14 mouse cellular contexts compared by ENCODE assay signal in the genomic region with DNA sequence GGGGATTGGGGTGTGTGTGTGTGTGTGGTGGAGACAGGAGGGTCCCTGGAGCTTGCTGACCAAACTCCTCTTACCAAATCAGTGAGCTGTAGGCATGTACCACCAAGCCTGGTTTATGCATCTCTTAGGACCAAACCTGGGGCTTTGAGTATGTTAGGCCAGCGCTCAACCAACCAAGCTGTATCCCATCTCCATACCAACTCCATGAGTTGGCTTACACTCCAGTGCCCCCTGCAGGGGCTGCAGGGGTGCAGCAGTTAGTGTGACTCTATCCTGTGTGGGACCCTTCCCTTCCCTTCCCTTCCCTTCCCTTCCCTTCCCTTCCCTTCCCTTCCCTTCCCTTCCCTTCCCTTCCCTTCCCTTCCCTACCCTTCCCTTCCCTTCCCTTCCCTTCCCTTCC. TPM values are rescaled to one million over a fixed set of nuclear protein-coding genes. Genes with fewer than 3 reads are reported as not detected.
A peak's percentile ranks its signal among the peaks of the same experiment; 100 is the strongest.
DNase-seq lines count a peak whose midpoint lies in the region; ATAC-seq and TF ChIP-seq lines count a peak whose summit lies in the region.
"Had no signal": no experiment of that assay in that cellular context is flagged by ENCODE, and none has a peak within 500 bp of the region (broad histone marks: within the 10 kb centered on the region; RNA-seq: fewer than 3 reads in every experiment).

No protein-coding gene starts in this region.

- peaks cover 12% of the 10 kb centered on the region for H3K4me1 ChIP-seq in testis, adult 2 months (ENCODE audit: control insufficient read depth, insufficient read depth, low read length)
- H3K4me1 ChIP-seq: embryonic facial prominence, embryonic 12.5 days had no signal

- no peak for ATAC-seq in granulocyte monocyte progenitor cell, adult 5-6 weeks (replicated peaks; ENCODE audit: poor library complexity, severe bottlenecking)
- ATAC-seq: midbrain, embryonic 16.5 days had no signal

- TF ChIP-seq CTCF in layer of hippocampus, adult 2 months (conservative IDR thresholded peaks at IDR 0.05): peak; percentile 55
- TF ChIP-seq CTCF in testis, adult 2 months (IDR thresholded peaks at IDR 0.05; ENCODE audit: control insufficient read depth, insufficient read depth, insufficient replicate concordance, low read depth, low read length): peak; percentile 15; the same call in 1 of the 2 replicates

- DNase-seq in layer of hippocampus, adult 2 months (ENCODE audit: low spot score in 2 of 2): no peak
- no peak for DNase-seq in layer of hippocampus, adult 9-11 months
- no peak for DNase-seq in testis, postnatal 10 days (ENCODE audit: low spot score)
- DNase-seq in R1 (ENCODE audit: low read depth, low spot score): peak; percentile 72
- peak; percentile 42 for DNase-seq in splenic B cell, adult 2 months (ENCODE audit: low read depth, low spot score)
- DNase-seq: cerebellum, postnatal 10 days; lung, postnatal 10 days had no signal

- H3K27ac ChIP-seq in layer of hippocampus, adult 2 months: no peak overlapping the region
- H3K27ac ChIP-seq in testis, adult 2 months (ENCODE audit: control insufficient read depth, insufficient read depth, low read depth, low read length): no peak overlapping the region
- H3K27ac ChIP-seq: embryonic facial prominence, embryonic 12.5 days; hindbrain, embryonic 13.5 days; limb, embryonic 10.5 days had no signal

- H3K36me3 ChIP-seq in testis, adult 2 months (ENCODE audit: control insufficient read depth, insufficient read depth, low read length): no peaks in the 10 kb centered on the region
- no peaks in the 10 kb centered on the region for H3K36me3 ChIP-seq in splenic B cell, adult 2 months (ENCODE audit: control insufficient read depth, insufficient read depth, low read length, poor library complexity, severe bottlenecking)
- H3K36me3 ChIP-seq: embryonic facial prominence, embryonic 12.5 days; limb, embryonic 10.5 days had no signal

- no peaks in the 10 kb centered on the region for H3K27me3 ChIP-seq in testis, adult 2 months (ENCODE audit: control insufficient read depth, insufficient read depth, low read length)
- no peaks in the 10 kb centered on the region for H3K27me3 ChIP-seq in splenic B cell, adult 2 months (ENCODE audit: control insufficient read depth, insufficient read depth, low read length, poor library complexity, severe bottlenecking)
- H3K27me3 ChIP-seq: embryonic facial prominence, embryonic 12.5 days had no signal

- H3K4me3 ChIP-seq in layer of hippocampus, adult 2 months: no peak overlapping the region
- H3K4me3 ChIP-seq in testis, adult 2 months (ENCODE audit: control insufficient read depth, low read depth, low read length): no peak overlapping the region
- H3K4me3 ChIP-seq: embryonic facial prominence, embryonic 12.5 days; hindbrain, embryonic 13.5 days; limb, embryonic 10.5 days had no signal

- no peak for TF ChIP-seq POLR2A in testis, adult 2 months (IDR thresholded peaks at IDR 0.05; ENCODE audit: control insufficient read depth, low read depth, low read length)

RNA-seq across cellular contexts. Expression of a gene that starts 16.6 kb away (rescaled TPM):
- total RNA-seq in layer of hippocampus, adult 2 months (2021): 10 to 100 TPM; 75.7 to 84.7 TPM
- 85.1 and 115 TPM in 2 replicates for polyA plus RNA-seq in testis, adult 2 months (2012; rRNA removed)
- total RNA-seq in granulocyte monocyte progenitor cell, adult 5-6 weeks (2014; fragmentation: Nextera tagmentation): 247 and 279 TPM in 2 replicates
- total RNA-seq in granulocyte monocyte progenitor cell, adult 5-6 weeks (2017): 290 and 318 TPM in 2 replicates

RNA-seq across cellular contexts. Expression of a gene that starts 19.6 kb away (rescaled TPM):
- total RNA-seq in layer of hippocampus, adult 2 months (2021): 100 to 1,000 TPM; 124 to 129 TPM
- polyA plus RNA-seq in testis, adult 2 months (2012; rRNA removed): 7.2 and 9.1 TPM in 2 replicates
- not detected in 2 replicates for total RNA-seq in granulocyte monocyte progenitor cell, adult 5-6 weeks (2014; fragmentation: Nextera tagmentation)
- not detected in 2 replicates for total RNA-seq in granulocyte monocyte progenitor cell, adult 5-6 weeks (2017)
- total RNA-seq: neutrophil, adult 5-6 weeks had no signal

RNA-seq across cellular contexts. Expression of a gene that starts 39.8 kb away (rescaled TPM):
- total RNA-seq in layer of hippocampus, adult 2 months (2021): 10 to 100 TPM; 25.9 to 28.0 TPM
- 15.7 and 21.1 TPM in 2 replicates for polyA plus RNA-seq in testis, adult 2 months (2012; rRNA removed)
- total RNA-seq in granulocyte monocyte progenitor cell, adult 5-6 weeks (2014; fragmentation: Nextera tagmentation): 12.5 and 16.4 TPM in 2 replicates
- 8.1 and 10.3 TPM in 2 replicates for total RNA-seq in granulocyte monocyte progenitor cell, adult 5-6 weeks (2017)

RNA-seq across cellular contexts. Expression of a gene that starts 55.4 kb away (rescaled TPM):
- total RNA-seq in layer of hippocampus, adult 2 months (2021): 1 to 10 TPM; 6.5 to 7.3 TPM
- 11.2 and 12.1 TPM in 2 replicates for polyA plus RNA-seq in testis, adult 2 months (2012; rRNA removed)
- 32.0 and 59.2 TPM in 2 replicates for total RNA-seq in granulocyte monocyte progenitor cell, adult 5-6 weeks (2014; fragmentation: Nextera tagmentation)
- total RNA-seq in granulocyte monocyte progenitor cell, adult 5-6 weeks (2017): 24.3 and 27.6 TPM in 2 replicates

Comparison
In these comparisons a context has a peak if more than half of its experiments do, and no peak if none do; other contexts are left out.
1. DNase-seq: peak in R1 (single experiment) and splenic B cell, adult 2 months (single experiment); none in layer of hippocampus, adult 2 months (0 of 2), layer of hippocampus, adult 9-11 months (single experiment) and testis, postnatal 10 days (single experiment).
2. RNA of a gene that starts 19.6 kb away (total RNA-seq): 124 to 129 TPM in layer of hippocampus, adult 2 months; not detected in granulocyte monocyte progenitor cell, adult 5-6 weeks; every median in the first group is over 100 times any median in the second.